Mouse (Mus musculus) hindbrain, embryonic 15.5 days (tissue): Measurements from ENCODE around the gene Sprr4. TPM values are rescaled to one million over a fixed set of nuclear protein-coding genes. Genes with fewer than 3 reads are reported as not detected.
"Not testable (repeated sequence)": the region's sequence is repeated elsewhere in the genome, so short reads cannot be mapped to it uniquely, and the experiment has no call there.

Experiments used
- ATAC-seq: fragments of 200-750 bp; cut with Nextera tagmentation; 2 replicates; pipeline ENCODE4 v1.8.0; 2017; ENCODE audit warnings: low read depth, moderate number of reproducible peaks, moderate TSS enrichment; ENCODE audit not compliant: low FRiP score
- H3K27ac ChIP-seq: fragments of 300-500 bp; sonication (generic); replicated peaks from 2 replicates; pipeline ENCODE4 v1.5.1; 2015; ENCODE audit warnings: mild to moderate bottlenecking, inconsistent platforms
- H3K27me3 ChIP-seq: fragments of 300-500 bp; sonication (generic); 2 replicates; pipeline ENCODE4 v1.6.1; 2015; ENCODE audit warnings: control low read depth, inconsistent platforms
- H3K36me3 ChIP-seq: fragments of 300-500 bp; sonication (generic); 2 replicates; pipeline ENCODE4 v1.6.1; 2015; ENCODE audit warnings: control low read depth, inconsistent platforms
- H3K4me1 ChIP-seq: fragments of 300-500 bp; sonication (generic); replicated peaks from 2 replicates; pipeline ENCODE4 v1.6.1; 2015; ENCODE audit warnings: control low read depth, inconsistent platforms
- H3K4me2 ChIP-seq: fragments of 300-500 bp; sonication (generic); 2 replicates; pipeline ENCODE4 v1.6.1; 2015; ENCODE audit warnings: moderate library complexity, mild to moderate bottlenecking, inconsistent platforms
- H3K4me3 ChIP-seq: fragments of 300-500 bp; sonication (generic); 2 replicates; pipeline ENCODE4 v1.5.1; 2015; ENCODE audit warnings: mild to moderate bottlenecking, inconsistent platforms
- H3K9ac ChIP-seq: fragments of 300-500 bp; sonication (generic); 2 replicates; pipeline ENCODE4 v1.6.1; 2015; ENCODE audit warnings: inconsistent platforms
- H3K9me3 ChIP-seq: fragments of 300-500 bp; sonication (generic); 2 replicates; pipeline ENCODE4 v1.6.1; 2016; ENCODE audit warnings: control low read depth, inconsistent platforms
- WGBS: fragments of 180-500 bp; shearing (Covaris S2); methylation state at CpG from one replicate; pipeline ENCODE4 v1.1.7; 2015; 5-methylcytosine and 5-hydroxymethylcytosine counted together
- polyA plus RNA-seq: library from polyadenylated mRNA; unstranded; fragments of >200 nt; fragmentation: Nextera tagmentation; extraction: Ambion mirVana; gene quantifications from 2 replicates; pipeline ENCODE4 v1.2.1, GENCODE M21; 2015

Gene Sprr4
- polyA plus RNA-seq: not detected in 2 replicates

DNA sequence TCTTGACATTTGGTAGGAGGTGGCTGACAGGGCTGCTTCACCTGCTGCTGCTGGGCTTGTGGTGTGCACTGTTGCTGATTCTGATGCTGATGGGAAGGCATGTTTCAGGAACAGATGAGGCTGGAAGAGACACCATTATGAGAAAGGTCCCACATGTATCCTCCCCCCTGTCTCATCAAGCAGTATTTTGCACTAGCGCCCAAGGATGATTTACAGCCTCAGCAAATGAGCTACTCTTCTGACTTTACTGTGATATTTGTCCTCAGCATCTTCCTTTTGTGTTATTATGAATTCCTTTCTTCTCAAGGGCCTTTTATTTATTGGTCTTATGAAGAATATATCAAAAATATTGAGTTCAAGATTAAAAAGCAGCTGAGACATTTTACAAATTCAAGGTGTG, at the start of gene Sprr4:
Gene Sprr4 (minus strand): TSS at position 101 of the 400 bp plus-strand sequence.
- no peak for ATAC-seq
- Histone ChIP-seq H3K9me3 (no peaks in the 10 kb centered on the region), H3K27ac (no peak within 1 kb of the TSS), H3K9ac (no peak within 1 kb of the TSS), H3K4me2 (no peak within 1 kb of the TSS), H3K4me3 (no peak within 1 kb of the TSS), H3K36me3 (no peaks in the 10 kb centered on the region), H3K4me1 (no peaks in the 10 kb centered on the region), H3K27me3 (no peaks in the 10 kb centered on the region)
- WGBS: 96% methylated on average over 1 of the region's 1 CpGs

DNA sequence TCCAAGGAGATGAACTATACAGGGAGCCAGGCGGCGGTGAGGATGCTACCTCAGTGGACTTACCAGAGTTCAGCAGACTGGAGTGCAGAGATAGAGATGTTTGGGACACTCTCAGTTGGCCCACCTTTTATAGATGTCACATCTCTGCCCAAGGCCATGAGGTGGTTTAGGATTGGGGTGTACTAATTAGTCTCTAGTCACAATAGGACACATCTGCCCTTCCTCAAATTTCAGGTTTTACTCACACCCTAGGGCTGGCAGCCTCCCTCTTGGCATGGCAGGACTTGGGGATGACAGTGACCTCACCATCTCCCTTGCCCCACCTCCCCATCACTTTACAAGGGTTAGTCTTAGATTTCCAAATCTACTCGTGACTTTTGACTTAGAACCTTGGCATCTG, 34.1 kb upstream of the Sprr4 start, which contains the start of gene 2310046K23Rik:
Gene 2310046K23Rik (minus strand): TSS at position 101 of the 400 bp plus-strand sequence.
- Histone ChIP-seq H3K9me3 (no peaks in the 10 kb centered on the region), H3K27ac (no peak within 1 kb of the TSS), H3K4me2 (no peak within 1 kb of the TSS), H3K4me1 (no peaks in the 10 kb centered on the region), H3K27me3 (no peaks in the 10 kb centered on the region), H3K9ac (no peak within 1 kb of the TSS), H3K4me3 (no peak within 1 kb of the TSS), H3K36me3 (no peaks in the 10 kb centered on the region)
- WGBS: 89% methylated on average over 3 of the region's 3 CpGs
- ATAC-seq: no peak

DNA sequence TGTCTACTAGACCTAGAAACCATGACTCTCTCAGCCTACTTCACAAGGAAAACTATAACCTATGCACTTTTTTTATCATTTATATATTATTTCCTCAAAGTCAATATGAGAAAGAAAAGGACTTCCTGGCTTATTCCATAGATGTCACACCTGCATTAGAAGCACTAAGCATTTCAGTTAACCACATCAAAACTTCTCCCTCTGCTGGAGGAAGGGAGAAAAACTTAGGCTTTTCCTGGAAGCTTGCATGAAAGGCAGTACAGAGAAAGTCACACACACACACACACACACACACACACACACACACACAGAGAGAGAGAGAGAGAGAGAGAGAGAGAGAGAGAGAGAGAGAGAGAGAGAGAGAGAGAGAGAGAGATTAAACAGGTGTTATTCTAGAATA, 12.0 kb upstream of the Sprr4 start:
- H3K4me1 ChIP-seq: no peaks in the 10 kb centered on the region
- no peaks in the 10 kb centered on the region for H3K27me3 ChIP-seq
- no peak overlapping the region for H3K9ac ChIP-seq
- no peak overlapping the region for H3K4me2 ChIP-seq
- no peaks in the 10 kb centered on the region for H3K9me3 ChIP-seq
- H3K4me3 ChIP-seq: no peak overlapping the region
- H3K36me3 ChIP-seq: no peaks in the 10 kb centered on the region
- H3K27ac ChIP-seq: no peak overlapping the region
- no peak for ATAC-seq

DNA sequence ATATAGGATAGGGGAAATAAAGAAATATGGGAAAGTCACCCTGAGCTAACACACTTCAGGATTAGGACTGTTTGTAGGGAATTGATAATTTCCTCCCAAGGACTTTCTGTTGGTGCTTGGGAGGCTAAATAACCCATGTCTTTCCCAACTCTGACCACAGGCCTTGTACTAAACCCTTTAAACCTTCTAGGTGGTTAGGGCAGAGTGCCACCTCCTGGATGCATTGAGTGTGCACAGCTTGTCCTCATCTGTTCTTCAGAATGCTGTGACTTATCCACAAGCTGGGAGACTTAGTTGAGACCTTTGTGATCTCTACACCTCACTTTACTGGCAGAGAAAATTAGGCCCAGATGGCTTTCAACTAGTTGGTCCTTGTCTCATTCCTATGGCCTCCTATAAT, 10.5 kb upstream of the Sprr4 start:
- H3K4me1 ChIP-seq: no peaks in the 10 kb centered on the region
- H3K4me2 ChIP-seq: no peak overlapping the region
- ATAC-seq: no peak
- H3K27me3 ChIP-seq: no peaks in the 10 kb centered on the region
- H3K4me3 ChIP-seq: no peak overlapping the region
- no peak overlapping the region for H3K27ac ChIP-seq
- H3K9ac ChIP-seq: no peak overlapping the region
- no peaks in the 10 kb centered on the region for H3K9me3 ChIP-seq
- no peaks in the 10 kb centered on the region for H3K36me3 ChIP-seq

DNA sequence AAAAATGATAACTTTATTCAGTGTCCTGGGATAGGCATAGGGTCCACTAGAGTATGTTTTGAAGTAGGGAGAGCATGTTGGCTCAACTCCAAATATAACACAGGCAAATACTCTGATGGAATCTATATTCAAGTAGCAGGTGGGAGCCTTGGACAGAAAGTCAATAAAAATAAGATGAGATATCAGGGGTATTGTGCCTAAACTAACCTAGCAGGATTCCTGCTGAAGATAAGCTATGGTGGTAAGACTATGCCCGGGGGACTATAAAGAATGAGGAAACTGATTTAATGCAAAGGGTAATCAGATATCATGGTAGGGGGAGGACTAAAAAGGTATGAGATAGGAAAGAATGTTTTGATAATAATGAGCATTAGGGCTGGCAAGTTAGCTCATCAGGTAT, 7.9 kb upstream of the Sprr4 start:
- H3K4me1 ChIP-seq: no peaks in the 10 kb centered on the region
- H3K36me3 ChIP-seq: no peaks in the 10 kb centered on the region
- H3K9me3 ChIP-seq: no peaks in the 10 kb centered on the region
- no peak overlapping the region for H3K27ac ChIP-seq
- no peak overlapping the region for H3K9ac ChIP-seq
- H3K27me3 ChIP-seq: no peaks in the 10 kb centered on the region
- ATAC-seq: no peak
- no peak overlapping the region for H3K4me2 ChIP-seq
- 83% methylated on average over 1 of the region's 1 CpGs for WGBS
- H3K4me3 ChIP-seq: no peak overlapping the region

DNA sequence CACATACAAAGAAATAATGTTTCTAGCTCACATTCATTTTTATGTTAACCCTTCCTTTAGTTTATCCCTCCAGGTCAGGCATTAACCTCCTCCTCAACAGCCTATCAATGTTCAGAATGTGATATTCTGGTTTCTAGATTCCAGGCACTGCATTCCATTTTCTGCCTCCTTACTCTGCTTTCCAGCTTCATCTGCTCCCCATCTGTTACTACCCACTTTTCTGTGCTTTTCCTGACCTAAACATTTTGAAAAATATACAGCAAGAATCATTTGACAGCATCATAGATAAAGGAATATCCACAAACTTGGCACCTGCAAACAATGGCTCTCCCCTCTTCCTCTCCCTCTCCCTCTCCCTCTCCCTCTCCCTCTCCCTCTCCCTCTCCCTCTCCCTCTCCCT, 3.2 kb upstream of the Sprr4 start:
- ATAC-seq: no peak
- H3K36me3 ChIP-seq: no peaks in the 10 kb centered on the region

DNA sequence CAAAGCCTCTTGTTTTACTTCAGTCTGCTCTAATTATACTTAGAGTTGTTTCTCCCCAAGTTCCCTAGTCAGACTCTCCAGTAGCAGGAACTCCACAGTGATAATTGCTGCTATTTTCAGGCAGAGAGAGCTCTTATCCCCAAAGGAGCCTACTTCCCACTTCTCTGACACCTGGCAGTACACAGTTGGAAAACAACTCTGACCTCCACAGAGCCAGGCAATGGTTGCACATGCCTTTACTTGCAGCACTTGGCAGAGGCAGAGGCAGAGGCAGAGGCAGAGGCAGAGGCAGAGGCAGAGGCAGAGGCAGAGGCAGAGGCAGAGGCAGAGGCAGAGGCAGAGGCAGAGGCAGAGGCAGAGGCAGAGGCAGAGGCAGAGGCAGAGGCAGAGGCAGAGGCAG, 10.0 kb downstream of the Sprr4 start:
- H3K9me3 ChIP-seq, H3K4me1 ChIP-seq: not testable (repeated sequence)

More for the DNA sequence above, 3.2 kb upstream of the Sprr4 start:
- H3K27ac ChIP-seq: no peak overlapping the region
- no peaks in the 10 kb centered on the region for H3K4me1 ChIP-seq
- no peak overlapping the region for H3K4me2 ChIP-seq
- H3K27me3 ChIP-seq: no peaks in the 10 kb centered on the region
- no peaks in the 10 kb centered on the region for H3K9me3 ChIP-seq
- no peak overlapping the region for H3K9ac ChIP-seq
- H3K4me3 ChIP-seq: no peak overlapping the region

DNA sequence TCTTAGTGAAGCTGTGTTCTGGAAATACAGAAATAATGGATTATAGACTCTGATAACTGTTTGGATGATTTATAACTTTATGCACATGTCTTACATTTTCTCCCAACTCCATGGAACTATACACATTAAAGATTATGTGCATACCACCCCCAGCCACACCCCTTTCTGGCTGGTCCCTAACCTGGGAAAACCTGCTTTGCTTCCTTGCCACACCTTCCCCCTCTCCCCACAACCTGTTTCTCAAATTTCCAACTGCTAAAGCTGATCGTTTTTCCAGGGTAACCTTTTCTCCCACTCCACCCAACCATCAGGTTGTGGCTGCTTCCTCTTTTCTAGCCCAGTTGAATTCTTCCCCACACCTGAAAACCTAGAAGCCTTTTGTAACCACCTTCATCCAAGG, 14.0 kb downstream of the Sprr4 start:
- Histone ChIP-seq H3K4me1 (no peaks in the 10 kb centered on the region), H3K27ac (no peak overlapping the region), H3K9ac (no peak overlapping the region), H3K27me3 (no peaks in the 10 kb centered on the region), H3K4me3 (no peak overlapping the region), H3K36me3 (no peaks in the 10 kb centered on the region), H3K4me2 (no peak overlapping the region), H3K9me3 (no peaks in the 10 kb centered on the region)
- no peak for ATAC-seq
- 53% methylated on average over 1 of the region's 1 CpGs for WGBS

More for the DNA sequence above, 10.0 kb downstream of the Sprr4 start:
- not testable (repeated sequence) for H3K36me3 ChIP-seq, H3K4me2 ChIP-seq, H3K27ac ChIP-seq, H3K27me3 ChIP-seq, H3K4me3 ChIP-seq, ATAC-seq, H3K9ac ChIP-seq

DNA sequence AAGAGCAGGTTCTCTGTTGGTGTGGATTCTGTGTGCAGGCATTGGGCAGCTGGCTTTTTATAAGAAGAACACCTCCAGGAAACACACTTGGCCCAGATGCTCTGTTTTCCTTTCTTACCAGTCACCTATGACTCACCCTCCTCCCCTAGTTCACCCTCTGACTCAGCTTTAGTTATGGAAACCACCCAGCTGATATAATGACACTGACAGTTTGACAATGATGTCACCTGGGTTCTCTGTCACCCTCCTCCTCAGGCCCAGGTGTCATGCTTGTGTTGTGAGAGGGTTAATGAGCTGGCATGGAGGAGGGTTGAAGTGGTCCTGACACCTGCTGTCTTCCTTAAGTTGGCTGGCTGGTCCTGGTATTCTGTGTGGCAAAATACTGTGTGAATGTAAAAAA, 14.4 kb downstream of the Sprr4 start, which contains the start of gene Sprr1a:
Gene Sprr1a (minus strand): TSS at position 33 of the 400 bp plus-strand sequence.
- Histone ChIP-seq H3K27ac (no peak within 1 kb of the TSS), H3K4me3 (no peak within 1 kb of the TSS), H3K4me1 (no peaks in the 10 kb centered on the region), H3K27me3 (no peaks in the 10 kb centered on the region), H3K9me3 (no peaks in the 10 kb centered on the region), H3K9ac (no peak within 1 kb of the TSS), H3K36me3 (no peaks in the 10 kb centered on the region), H3K4me2 (no peak within 1 kb of the TSS)
- ATAC-seq: no peak

DNA sequence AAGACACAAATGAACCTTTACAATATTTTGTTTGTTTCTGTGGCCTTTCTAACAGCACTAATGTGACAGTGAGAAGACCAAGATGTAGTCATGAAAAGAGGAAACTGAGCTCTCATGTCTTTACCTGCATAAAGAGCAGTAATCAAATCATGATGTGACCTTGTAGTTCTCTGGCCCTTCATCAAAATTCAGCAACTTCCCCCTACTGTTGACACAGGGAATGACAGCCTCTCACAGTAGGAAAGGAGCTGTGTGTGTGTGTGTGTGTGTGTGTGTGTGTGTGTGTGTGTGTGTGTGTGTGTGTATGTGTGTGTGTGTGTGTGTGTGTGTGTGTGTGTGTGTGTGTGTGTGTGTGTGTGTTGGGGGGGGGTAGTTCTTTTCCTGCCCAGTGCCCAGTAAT, 19.0 kb downstream of the Sprr4 start:
- not testable (repeated sequence) for H3K4me3 ChIP-seq, H3K4me2 ChIP-seq, ATAC-seq, H3K9me3 ChIP-seq, H3K9ac ChIP-seq, H3K4me1 ChIP-seq, H3K27ac ChIP-seq, H3K36me3 ChIP-seq, H3K27me3 ChIP-seq

DNA sequence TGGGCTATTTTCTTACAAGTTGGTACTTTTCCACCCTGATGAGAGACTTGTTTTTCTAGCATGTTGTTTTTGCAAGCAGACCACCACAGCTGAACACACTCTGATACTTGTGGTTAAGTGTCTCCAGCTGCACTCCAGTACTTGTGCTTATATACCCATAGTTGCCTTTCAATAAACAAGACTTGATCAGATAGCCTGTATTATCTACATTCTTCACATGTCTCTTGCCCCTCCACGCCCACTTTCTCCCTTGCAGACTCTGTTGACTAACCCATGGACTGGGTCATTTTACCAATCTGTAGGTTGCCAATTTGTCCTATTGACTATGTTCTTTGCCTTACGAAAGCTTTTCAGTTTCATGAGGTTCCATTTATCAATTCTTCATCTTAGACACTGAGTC, 30.2 kb downstream of the Sprr4 start:
- no peak overlapping the region for H3K27ac ChIP-seq
- H3K27me3 ChIP-seq: no peaks in the 10 kb centered on the region
- no peaks in the 10 kb centered on the region for H3K36me3 ChIP-seq
- H3K4me2 ChIP-seq: no peak overlapping the region
- H3K4me3 ChIP-seq: no peak overlapping the region
- no peaks in the 10 kb centered on the region for H3K9me3 ChIP-seq
- no peak overlapping the region for H3K9ac ChIP-seq
- no peaks in the 10 kb centered on the region for H3K4me1 ChIP-seq
- WGBS: 93% methylated on average over 2 of the region's 2 CpGs
- no peak for ATAC-seq

DNA sequence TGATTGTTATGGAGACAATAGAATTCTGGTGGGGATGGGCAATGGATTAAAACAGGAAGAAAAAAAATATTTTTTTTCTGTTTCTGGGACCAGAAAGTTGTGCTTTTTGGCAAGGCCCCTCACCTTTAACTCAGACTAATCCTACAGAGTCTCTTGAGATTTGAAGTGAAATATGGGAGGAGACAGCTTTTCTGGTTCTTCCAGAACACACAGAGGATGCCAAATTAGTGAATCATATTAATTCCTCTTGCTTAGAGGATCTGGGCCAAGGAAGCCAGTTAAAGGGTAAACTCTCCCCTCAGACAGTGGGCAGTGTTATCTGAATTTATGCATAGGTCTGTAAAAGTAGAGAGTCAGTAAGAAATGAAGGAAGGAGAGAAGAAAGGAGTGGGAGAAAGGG, 32.9 kb downstream of the Sprr4 start:
- H3K36me3 ChIP-seq: no peaks in the 10 kb centered on the region
- no peak overlapping the region for H3K4me3 ChIP-seq
- no peaks in the 10 kb centered on the region for H3K4me1 ChIP-seq
- no peaks in the 10 kb centered on the region for H3K27me3 ChIP-seq
- ATAC-seq: no peak
- H3K9ac ChIP-seq: no peak overlapping the region
- H3K4me2 ChIP-seq: no peak overlapping the region
- no peak overlapping the region for H3K27ac ChIP-seq
- no peaks in the 10 kb centered on the region for H3K9me3 ChIP-seq

DNA sequence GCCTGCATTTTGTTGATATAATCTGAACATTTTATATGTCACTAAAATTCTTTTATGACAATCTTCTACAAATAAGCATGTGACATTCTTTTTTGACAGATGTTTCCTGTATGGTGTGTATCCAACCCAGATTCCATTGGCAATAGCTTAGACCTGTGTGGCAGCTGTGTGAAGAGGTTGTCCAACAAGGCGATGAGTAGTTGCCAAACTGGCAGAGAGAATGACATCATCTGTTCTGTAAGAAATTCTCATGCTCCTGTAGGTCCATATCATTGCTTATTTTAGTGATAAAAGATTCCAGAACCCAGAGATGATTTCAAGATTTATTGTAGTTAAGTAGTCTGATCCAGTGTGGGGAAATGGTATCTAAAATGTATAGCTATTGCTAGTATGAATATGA, 33.7 kb downstream of the Sprr4 start:
- no peaks in the 10 kb centered on the region for H3K4me1 ChIP-seq
- H3K27me3 ChIP-seq: no peaks in the 10 kb centered on the region
- no peak overlapping the region for H3K4me2 ChIP-seq
- H3K36me3 ChIP-seq: no peaks in the 10 kb centered on the region
- no peak overlapping the region for H3K9ac ChIP-seq
- 88% methylated on average over 1 of the region's 1 CpGs for WGBS
- no peaks in the 10 kb centered on the region for H3K9me3 ChIP-seq
- no peak overlapping the region for H3K4me3 ChIP-seq
- no peak for ATAC-seq
- no peak overlapping the region for H3K27ac ChIP-seq
